Mouse (Mus musculus): ENCODE results near the gene Akr7a5. TPM values are rescaled to one million over a fixed set of nuclear protein-coding genes. Genes with fewer than 3 reads are reported as not detected.

Gene Akr7a5
- polyA plus RNA-seq, 1 experiment: 91.7 TPM

GRCm38 (mm10) chr4:139351931-139352711, 41.6 kb downstream of the Akr7a5 start, which contains the start of the genes Mrto4, Emc1 and Ubr4:
TSS of gene Mrto4 (minus strand) at chr4:139352576.
TSS of gene Emc1 (plus strand) at chr4:139352587.
TSS of gene Ubr4 (plus strand) at chr4:139352609.
- no peak for DNase-seq (ENCODE audit: low read depth)

DNA sequence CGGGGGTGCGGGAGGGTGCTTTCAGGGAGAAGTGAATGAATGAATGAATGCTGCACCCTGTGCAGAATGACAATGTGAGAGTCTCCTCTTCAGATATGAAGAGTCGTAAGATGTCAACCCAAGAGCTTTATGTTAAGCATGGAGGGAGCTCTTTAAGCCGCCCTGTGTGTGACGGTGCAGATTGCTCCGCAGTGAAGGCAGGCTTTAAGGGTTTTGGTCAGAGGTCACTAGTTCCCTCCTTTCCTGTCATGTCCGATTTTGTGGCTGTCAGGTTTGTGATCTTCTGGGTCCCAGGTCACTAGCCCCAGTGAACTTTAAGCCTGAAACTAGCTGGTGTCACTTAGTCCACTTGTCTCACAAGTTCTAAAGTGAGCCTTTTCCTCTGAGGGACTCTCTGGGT, 42.3 kb downstream of the Akr7a5 start:
- DNase-seq (ENCODE audit: low read depth): no peak

- DNase-seq (ENCODE audit: low read depth): no peak
Measured at GRCm38 (mm10) chr4:139357211-139357610, 46.7 kb downstream of the Akr7a5 start.

DNA sequence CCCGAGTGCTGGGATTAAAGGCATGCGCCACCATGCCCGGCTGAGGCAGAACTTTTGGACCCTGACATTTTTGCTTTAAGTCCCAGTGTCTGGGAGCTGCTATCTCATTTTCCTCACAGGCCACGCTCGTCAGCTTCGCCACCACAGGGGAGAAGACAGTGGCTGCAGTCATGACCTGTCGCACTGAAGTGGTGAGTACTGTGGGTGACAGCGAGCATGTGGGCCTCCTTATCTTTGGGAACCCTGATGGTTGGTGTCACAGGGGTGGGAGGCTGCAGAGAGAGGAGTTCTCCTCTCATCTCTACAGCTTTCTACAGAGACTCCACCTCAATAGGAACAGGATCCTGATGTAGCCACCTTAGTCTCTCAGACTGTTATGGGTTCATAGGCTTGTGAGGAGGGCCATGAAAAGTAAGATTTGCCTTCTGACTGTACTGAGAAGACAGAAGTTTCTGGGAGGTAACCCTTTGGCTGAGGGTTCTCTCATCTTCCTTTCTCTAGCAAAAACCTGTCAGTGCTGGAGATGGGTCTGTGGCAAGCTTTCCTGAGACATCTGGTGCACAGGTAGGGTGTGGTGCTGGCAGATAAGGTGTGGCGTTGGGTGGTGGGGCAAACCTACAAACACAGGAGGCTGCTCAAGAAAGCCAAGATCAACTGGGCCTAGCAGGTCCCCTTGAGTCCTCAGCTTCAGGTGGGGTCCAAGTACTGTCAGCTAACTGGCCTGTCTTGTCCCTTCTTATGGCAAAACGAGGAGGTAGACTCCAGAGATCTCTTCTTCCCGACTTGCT, 50.4 kb downstream of the Akr7a5 start:
- DNase-seq (ENCODE audit: low read depth): no peak

DNA sequence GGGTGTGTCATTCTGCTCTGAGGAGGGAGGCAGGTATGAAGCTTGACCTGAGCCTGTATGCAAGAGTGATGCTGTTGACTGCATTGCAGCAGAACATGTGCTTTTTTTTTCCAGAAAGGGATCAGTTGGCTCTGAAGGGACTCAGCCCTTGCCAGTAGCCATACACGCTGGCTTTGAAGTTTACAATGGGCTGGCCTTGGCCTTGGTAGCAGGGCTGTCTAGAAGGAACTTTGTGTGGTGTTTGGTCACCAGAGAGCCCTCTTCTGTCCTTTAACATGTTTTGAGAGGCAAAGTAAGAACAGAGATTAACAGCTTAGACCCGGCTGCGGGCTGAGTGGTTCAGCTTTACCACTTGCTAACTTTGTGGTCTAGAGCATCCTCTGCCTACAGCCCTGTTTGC, 56.8 kb downstream of the Akr7a5 start:
- DNase-seq (ENCODE audit: low read depth): no peak

Other genes starting within 250 kb of the Akr7a5 start
- gene Htr6, start 235.2 kb upstream of the Akr7a5 start, polyA plus RNA-seq (2012; rRNA removed): 0.09 and 0.18 TPM in 2 replicates
- gene Nbl1, start 217.8 kb upstream of the Akr7a5 start, polyA plus RNA-seq (2012; rRNA removed): 110 and 121 TPM in 2 replicates
- gene Minos1, start 179.6 kb upstream of the Akr7a5 start, polyA plus RNA-seq (2012; rRNA removed): 47.5 and 68.2 TPM in 2 replicates
- gene Capzb, start 117.8 kb upstream of the Akr7a5 start, polyA plus RNA-seq (2012; rRNA removed): 116 and 142 TPM in 2 replicates
- 55.6 and 61.1 TPM in 2 replicates for gene Pqlc2, start within 50 bp of the Akr7a5 start, polyA plus RNA-seq (2012; rRNA removed)
- gene Mrto4, start 41.8 kb downstream of the Akr7a5 start, polyA plus RNA-seq (2012; rRNA removed): 19.6 and 19.9 TPM in 2 replicates
- 35.2 and 42.2 TPM in 2 replicates for gene Emc1, start 41.8 kb downstream of the Akr7a5 start, polyA plus RNA-seq (2012; rRNA removed)
- gene Ubr4, start 41.9 kb downstream of the Akr7a5 start, polyA plus RNA-seq (2012; rRNA removed): 156 and 159 TPM in 2 replicates
- gene Iffo2, start 219.8 kb downstream of the Akr7a5 start, polyA plus RNA-seq (2012; rRNA removed): 7.0 and 7.3 TPM in 2 replicates